Mouse (Mus musculus) gastrocnemius, postnatal 4 days (tissue): ENCODE data around the gene Gm17349. TPM values are rescaled to one million over a fixed set of nuclear protein-coding genes. Genes with fewer than 3 reads are reported as not detected.
"Not testable (repeated sequence)": the region's sequence is repeated elsewhere in the genome, so short reads cannot be mapped to it uniquely, and the experiment has no call there.

Experiments
- DNase-seq, 2 experiments: peaks; one replicate each; pipeline ENCODE4 v3.0.0; 2021 to 2022; ENCODE audit warnings: low spot score in 2 of 2, mixed read lengths in 2 of 2
- total RNA-seq, 2 experiments: library from RNA; stranded (reverse); gene quantifications; 2 replicates each; pipeline ENCODE4 v1.2.3; 2021

Gm17349 gene
- total RNA-seq, 2 experiments from 2014 or later: 2.5 to 2.9 TPM

DNA sequence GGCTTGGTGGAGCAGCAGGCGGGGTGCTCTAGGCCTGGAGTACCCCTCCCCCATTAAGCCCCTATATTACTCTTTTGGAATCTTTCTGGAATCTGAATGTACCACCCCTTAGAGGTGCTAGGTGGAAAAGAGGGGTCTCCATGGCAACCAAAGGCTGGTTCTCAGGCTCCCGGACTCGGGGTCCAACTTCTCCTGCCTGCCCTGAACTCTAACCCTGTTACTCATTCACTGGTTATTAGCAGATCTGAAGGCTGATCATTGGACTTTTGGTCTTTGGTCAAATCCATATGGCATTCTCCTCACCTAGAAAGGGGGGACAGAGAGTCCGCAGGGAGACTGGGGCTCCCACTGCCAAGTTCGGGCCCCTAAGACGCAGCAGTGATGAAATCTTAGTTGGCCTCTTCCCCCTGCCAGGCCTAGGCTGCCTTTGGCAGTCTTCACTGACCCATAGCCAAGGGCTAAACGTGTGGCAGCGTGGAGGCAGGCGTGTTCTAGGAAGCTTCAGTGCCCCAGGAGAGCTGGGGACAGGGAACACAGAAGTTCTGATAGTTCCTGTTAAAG lies 13.3 kb upstream of the Gm17349 start:
- DNase-seq: no peak

GRCm38 (mm10) chr15:99717386-99718334 lies 12.4 kb upstream of the Gm17349 start, which contains the start of gene Gpd1:
Gpd1 (plus strand) TSS chr15:99717515.
- no peak for DNase-seq

DNA sequence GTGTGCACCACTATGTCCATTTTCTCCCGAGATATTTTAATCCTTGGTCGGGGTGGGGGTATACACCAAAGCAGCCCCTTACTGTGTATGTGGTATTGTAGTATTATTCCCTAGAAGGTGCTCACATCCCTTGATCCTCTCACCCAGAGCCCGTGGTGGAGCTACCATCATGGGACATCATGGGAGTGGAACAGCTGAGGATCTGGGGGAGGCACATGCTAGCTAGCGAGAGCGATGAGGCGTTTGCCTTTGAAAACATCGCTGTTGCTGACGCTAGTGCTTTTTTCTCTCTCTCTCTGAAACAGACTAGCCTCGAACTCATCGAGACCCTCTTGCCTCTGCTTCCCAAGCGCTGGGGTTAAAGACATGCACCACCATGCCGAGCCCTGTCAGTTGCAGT lies 11.5 kb upstream of the Gm17349 start:
- no peak for DNase-seq

DNA sequence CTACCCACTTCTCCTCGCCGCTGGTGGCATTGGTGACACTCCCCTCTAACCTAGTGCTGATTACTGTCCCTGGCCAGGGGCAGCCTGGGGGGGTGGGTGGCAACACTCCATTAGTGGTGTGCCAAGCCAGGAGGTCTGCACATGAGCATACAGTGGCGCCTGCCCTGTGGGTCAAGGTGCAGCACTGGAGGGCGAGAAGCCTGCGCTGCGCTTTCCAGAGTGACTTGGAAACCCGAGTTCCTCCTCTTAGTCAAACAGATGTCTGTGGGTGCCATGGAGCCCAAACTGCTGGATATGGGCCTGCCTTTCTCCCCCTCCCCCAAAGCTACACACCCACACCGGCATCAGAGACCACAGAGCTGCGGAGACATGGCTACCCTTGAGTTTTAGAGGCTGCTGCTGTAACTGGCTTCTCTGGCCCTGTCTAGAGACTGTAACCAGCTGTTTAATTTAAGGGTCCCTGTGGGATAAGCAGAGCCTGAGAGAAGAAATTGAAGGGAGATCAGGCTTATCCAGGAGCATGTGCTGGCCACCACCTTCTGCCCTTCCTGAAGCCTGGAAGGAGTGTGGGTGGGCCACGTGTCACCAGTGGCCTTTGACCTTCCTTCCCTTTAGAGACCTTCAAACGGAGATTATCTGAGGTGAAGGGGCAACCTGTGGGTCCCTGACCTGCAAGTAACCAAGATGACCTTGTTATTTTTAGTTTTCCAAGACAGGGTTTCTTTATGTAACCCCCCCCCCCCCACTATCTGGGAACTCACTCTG lies 10.9 kb upstream of the Gm17349 start:
- DNase-seq: no peak

DNA sequence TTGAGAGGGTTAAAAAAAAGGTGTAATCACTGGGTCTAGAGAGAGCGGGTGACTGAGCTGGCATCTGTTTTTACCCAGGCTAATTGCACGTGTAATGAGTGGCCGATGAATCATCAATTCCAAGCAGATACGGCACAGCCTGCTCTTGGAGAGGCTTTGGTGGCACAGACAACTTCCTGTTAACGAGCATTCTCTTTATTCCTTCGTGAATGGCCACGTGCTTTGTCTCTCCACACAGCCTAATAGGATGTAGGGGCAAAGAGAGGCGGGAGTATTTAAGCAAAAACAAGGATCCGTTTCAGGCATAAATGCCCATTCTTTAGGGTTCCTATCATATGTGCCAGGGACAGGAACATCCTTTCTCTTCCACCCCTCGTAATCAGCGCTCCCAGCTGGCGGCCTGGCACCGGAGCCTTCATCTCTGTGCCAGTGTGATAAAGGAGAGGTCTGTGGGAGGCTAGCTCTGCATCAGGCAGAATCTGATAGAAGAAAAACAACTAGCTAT lies 10.1 kb upstream of the Gm17349 start:
- DNase-seq: no peak

DNA sequence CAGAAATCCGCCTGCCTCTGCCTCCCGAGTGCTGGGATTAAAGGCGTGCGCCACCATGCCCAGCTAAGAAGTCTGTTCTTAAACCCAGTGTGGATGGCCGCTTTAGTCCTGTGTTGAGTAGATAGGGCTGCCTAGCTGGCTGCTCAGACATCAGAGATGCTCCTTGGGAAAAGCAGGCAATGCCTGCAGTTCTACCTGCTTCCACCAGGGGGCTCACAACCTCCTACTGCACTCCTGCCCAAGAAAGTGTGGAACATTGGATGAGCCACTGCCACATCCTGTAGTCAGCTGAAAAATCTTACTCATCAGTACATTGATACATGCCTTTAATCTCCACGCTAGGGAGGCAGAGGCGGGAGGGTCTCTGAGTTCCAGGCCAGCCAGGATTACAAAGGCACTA lies 9.6 kb upstream of the Gm17349 start:
- DNase-seq: peak in 1 of 2 experiments; percentile 73

GRCm38 (mm10) chr15:99714206-99714605 lies 8.9 kb upstream of the Gm17349 start:
- no peak for DNase-seq

DNA sequence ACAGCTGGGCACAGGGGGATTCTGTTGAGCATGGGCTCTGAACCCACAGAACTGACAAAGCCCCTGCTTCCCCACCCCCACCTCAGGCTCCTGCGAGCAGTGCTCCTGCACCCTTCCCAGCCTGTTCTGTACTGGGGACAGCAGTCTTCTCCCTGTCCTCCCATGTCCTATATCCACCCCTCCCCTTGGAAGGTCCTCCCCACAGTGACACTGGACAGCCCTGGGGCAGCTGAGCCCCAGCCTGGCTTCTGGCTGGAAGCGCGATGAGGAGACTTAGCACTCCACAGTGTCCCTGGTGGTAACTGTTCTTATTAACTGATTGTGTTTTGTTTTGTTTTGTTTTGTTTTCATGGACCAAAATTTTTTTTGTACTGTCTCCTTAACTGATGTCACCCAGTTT lies 8.3 kb upstream of the Gm17349 start:
- no peak for DNase-seq

- no peak for DNase-seq
Measured at GRCm38 (mm10) chr15:99712666-99713559, 7.6 kb upstream of the Gm17349 start.

GRCm38 (mm10) chr15:99711491-99711890 lies 6.2 kb upstream of the Gm17349 start:
- DNase-seq: no peak

- DNase-seq: no peak
Measured at GRCm38 (mm10) chr15:99710221-99711190, 5.2 kb upstream of the Gm17349 start.

GRCm38 (mm10) chr15:99708176-99708575 lies 2.9 kb upstream of the Gm17349 start:
- no peak for DNase-seq

- DNase-seq: no peak
Measured at GRCm38 (mm10) chr15:99704881-99705280, 409 bp downstream of the Gm17349 start.

DNA sequence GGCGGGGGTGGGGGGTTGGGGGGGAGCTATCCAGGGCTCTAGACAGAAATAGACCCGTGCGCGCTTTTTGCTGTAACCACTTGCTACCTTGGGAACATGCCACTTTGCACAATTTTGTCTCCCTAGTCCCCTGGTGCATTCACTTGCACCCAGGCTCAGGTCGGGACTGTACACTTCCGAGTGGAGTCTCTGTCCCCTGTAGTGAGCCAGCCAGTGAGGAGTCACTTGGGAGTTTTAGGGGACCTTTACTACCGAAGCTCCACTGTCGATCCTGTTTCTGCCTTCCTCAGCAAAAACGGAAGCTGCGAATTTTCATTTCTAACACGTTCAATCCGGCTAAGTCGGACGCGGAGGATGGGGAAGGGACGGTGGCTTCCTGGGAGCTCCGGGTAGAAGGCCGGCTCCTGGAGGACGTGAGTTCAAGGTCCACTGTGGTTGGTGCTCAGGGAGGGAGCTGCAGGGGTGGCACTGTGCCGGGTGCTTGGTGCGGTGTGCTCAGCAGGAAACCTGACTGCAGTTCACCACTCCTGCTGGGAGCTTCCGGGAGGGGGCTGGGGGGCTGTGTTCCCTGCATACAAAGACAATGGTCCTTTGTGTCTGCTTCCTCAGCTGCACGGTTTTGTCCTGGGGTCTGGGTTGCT lies 1.1 kb downstream of the Gm17349 start:
- no peak for DNase-seq

GRCm38 (mm10) chr15:99703676-99704040 lies 1.6 kb downstream of the Gm17349 start:
- no peak for DNase-seq

GRCm38 (mm10) chr15:99703104-99703503 lies 2.2 kb downstream of the Gm17349 start:
- DNase-seq: no peak

DNA sequence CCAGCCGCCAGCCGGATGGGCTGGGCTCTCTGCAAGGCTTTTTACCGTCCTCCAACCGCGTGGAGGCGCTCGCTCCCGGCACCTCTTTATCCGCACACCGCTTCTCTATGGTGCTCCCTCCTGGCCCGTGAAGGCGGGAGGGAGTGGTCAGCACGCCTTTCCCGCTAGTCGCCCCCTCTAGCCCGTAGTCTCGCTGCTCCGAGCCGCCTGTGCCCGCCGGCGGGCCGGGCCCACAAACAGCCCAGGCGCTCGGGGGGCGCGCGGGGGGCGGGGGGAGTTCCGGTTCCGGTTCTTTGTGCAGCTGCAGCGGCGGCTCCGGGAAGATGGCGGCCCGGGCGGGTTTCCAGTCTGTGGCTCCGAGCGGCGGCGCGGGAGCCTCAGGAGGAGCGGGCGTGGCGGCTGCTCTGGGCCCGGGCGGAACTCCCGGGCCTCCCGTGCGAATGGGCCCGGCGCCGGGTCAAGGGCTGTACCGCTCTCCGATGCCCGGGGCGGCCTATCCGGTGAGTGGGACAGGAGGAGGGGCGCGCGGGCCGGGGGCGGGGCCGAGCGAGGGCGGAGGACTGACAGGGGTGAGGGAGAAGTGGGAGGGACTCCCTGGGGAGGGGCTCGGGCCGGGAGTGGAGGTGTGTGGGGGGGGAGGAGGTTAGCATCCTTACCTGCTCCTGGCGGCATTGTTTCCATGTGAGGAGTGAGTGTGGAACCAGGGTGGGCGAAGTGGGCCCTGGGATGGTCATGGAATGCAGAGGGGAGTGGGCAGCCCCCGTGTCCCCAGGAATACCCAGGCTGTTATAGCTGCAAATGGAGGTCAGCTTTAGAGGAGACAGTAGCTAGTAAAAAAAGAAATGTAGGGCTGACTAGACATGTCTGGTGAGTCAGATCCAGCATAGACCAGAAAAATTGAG lies 3.0 kb downstream of the Gm17349 start, which contains the start of gene Smarcd1:
Gene Smarcd1 (plus strand): TSS at position 131 of the 902 bp plus-strand sequence.
- peak; percentile 86 to 94 for DNase-seq

- DNase-seq: not testable (repeated sequence)
Measured at GRCm38 (mm10) chr15:99701640-99701998, 3.7 kb downstream of the Gm17349 start.
